Mouse (Mus musculus): ENCODE data around the gene Il23r. TPM values are rescaled to one million over a fixed set of nuclear protein-coding genes. Genes with fewer than 3 reads are reported as not detected.
"Not testable (repeated sequence)": the region's sequence is repeated elsewhere in the genome, so short reads cannot be mapped to it uniquely, and the experiment has no call there.

Il23r gene
- polyA plus RNA-seq (2015; fragmentation: Nextera tagmentation; extraction: Ambion mirVana): not detected in 2 replicates

GRCm38 (mm10) chr6:67491755-67492154 is at the start of gene Il23r:
Il23r (minus strand) TSS chr6:67491855.
- no peaks in the 10 kb centered on the region for H3K36me3 ChIP-seq
- ATAC-seq (ENCODE audit: extremely low read depth, insufficient number of reproducible peaks, low FRiP score, low TSS enrichment): no peak
- H3K27me3 ChIP-seq (replicated peaks): no peaks in the 10 kb centered on the region
- no peak within 1 kb of the TSS for H3K4me2 ChIP-seq
- H3K4me3 ChIP-seq: no peak within 1 kb of the TSS
- no peaks in the 10 kb centered on the region for H3K4me1 ChIP-seq
- 69% methylated on average over 2 of the region's 2 CpGs for WGBS
- no peak within 1 kb of the TSS for H3K27ac ChIP-seq (replicated peaks)
- 0 out of 2 replicates have a peak, but pooled peaks cover 3% of the 10 kb centered on the region for H3K9me3 ChIP-seq
- no peak within 1 kb of the TSS for H3K9ac ChIP-seq

DNA sequence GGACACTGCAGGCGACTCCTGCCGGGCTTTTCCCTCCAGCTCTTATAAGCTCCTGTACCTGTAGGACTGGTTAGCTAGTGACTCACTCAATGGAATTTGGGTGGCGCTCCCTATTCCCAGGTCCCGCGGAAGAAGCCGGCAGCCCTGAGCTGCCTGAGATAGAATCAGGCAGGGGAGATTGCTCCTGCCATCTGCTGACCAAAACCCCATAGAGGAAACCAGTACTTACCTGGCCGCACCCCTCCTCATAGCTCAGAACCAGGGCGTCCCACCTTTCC is 44.1 kb upstream of the Il23r start, which contains the start of gene Tacstd2:
Gene Tacstd2, minus strand, starts transcription at position 20 of the 278 bp plus-strand sequence.
- peak within 1 kb of the TSS; percentile 83 for H3K4me2 ChIP-seq
- no peak for ATAC-seq (ENCODE audit: extremely low read depth, insufficient number of reproducible peaks, low FRiP score, low TSS enrichment)
- no peak within 1 kb of the TSS for H3K27ac ChIP-seq (replicated peaks)
- H3K4me3 ChIP-seq: peak within 1 kb of the TSS; percentile 53
- WGBS: 3% methylated on average over 8 of the region's 8 CpGs
- no peaks in the 10 kb centered on the region for H3K9me3 ChIP-seq
- peaks cover 70% of the 10 kb centered on the region for H3K27me3 ChIP-seq (replicated peaks)
- H3K9ac ChIP-seq: peak within 1 kb of the TSS; percentile 52
- peaks cover 24% of the 10 kb centered on the region for H3K4me1 ChIP-seq
- no peaks in the 10 kb centered on the region for H3K36me3 ChIP-seq

DNA sequence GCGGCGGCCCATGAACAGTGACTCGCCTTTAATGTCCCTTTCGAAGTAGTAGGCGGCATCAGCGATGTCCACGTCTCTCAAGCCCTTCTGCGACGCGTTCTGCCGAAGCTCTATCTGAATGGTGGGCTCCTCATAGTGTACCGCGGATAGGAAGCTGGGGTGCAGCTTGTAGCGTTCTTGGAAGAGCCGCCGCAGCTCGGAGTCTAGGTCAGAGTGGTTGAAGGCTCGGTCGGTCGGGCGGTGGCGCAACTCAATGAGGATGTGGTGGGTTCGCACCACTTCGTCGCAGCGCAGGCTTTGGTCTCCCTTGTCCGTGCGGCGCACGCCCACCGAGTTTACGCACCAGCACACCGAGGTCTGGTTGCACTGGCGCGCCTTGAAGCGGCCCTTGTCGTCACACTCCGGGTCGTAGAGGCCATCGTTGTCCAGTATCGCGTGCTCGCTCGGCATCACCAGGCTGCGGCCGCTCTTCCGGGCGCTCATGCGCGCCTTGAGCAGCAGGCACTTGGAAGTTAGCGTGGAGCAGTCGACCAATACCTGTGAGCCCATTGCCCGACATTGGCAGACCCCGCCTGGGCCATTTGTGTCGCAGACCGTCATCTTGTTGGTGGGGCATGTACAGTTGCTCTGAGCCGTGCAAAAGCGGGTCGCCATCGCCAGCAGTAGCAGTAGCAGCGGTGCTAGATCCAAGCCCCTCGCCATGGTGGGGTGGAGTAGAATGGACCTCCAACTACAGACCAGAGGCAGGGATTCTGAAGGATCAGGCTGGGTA is 43.5 kb upstream of the Il23r start:
- H3K27ac ChIP-seq (replicated peaks): no peak overlapping the region
- H3K36me3 ChIP-seq: no peaks in the 10 kb centered on the region
- no peak for ATAC-seq (ENCODE audit: extremely low read depth, insufficient number of reproducible peaks, low FRiP score, low TSS enrichment)
- 1% methylated on average over 62 of the region's 62 CpGs for WGBS
- peak overlapping the region; percentile 52 for H3K9ac ChIP-seq
- H3K4me1 ChIP-seq: peaks cover 24% of the 10 kb centered on the region
- no peaks in the 10 kb centered on the region for H3K9me3 ChIP-seq
- peaks cover 70% of the 10 kb centered on the region for H3K27me3 ChIP-seq (replicated peaks)
- peak overlapping the region; percentile 83 for H3K4me2 ChIP-seq
- peak overlapping the region; percentile 53 for H3K4me3 ChIP-seq

DNA sequence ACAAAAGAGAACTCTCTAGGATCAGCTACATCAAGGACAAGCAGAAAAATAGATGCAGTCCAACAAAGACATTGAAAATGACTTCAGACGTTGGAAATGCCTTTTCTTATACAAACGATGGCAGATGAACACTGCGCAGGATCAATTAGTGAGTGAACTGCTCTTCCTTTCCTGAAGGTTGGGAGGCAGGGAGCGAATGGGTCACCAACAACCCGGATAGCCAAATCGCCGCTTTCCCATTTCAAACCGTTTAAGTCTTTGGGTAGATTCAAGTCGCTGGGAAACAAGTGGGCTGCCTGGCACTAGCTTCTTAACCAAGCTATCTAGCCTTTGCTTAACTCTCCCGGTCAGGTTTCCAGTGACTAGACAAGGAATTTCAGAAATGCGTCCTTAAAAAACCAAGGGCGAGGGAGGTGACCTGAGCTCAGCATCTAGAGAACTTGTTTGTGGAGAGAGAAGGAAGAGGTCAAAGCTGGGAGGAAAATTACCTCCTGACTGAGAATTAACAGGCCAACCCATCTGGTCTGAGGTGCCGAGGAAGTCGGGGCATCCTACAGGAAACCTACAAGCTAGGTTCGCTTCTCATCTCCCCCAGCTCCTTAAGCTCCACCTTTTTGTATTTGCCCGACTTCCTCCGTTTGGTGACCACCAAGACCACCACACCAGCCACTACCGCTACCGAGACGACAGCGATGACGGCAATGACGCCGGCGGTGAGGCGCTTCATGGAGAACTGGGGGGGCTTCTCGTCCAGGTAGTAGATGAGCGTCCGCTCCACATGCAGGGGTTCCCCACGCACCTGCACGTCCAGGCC is 42.7 kb upstream of the Il23r start:
- ATAC-seq (ENCODE audit: extremely low read depth, insufficient number of reproducible peaks, low FRiP score, low TSS enrichment): no peak
- no peaks in the 10 kb centered on the region for H3K36me3 ChIP-seq
- H3K27me3 ChIP-seq (replicated peaks): peaks cover 70% of the 10 kb centered on the region
- peak overlapping the region; percentile 53 for H3K4me3 ChIP-seq
- peaks cover 24% of the 10 kb centered on the region for H3K4me1 ChIP-seq
- no peaks in the 10 kb centered on the region for H3K9me3 ChIP-seq
- peak overlapping the region; percentile 83 for H3K4me2 ChIP-seq
- H3K9ac ChIP-seq: peak overlapping the region; percentile 52; the same call in 1 of the 2 replicates
- WGBS: 10% methylated on average over 31 of the region's 31 CpGs
- H3K27ac ChIP-seq (replicated peaks): no peak overlapping the region

DNA sequence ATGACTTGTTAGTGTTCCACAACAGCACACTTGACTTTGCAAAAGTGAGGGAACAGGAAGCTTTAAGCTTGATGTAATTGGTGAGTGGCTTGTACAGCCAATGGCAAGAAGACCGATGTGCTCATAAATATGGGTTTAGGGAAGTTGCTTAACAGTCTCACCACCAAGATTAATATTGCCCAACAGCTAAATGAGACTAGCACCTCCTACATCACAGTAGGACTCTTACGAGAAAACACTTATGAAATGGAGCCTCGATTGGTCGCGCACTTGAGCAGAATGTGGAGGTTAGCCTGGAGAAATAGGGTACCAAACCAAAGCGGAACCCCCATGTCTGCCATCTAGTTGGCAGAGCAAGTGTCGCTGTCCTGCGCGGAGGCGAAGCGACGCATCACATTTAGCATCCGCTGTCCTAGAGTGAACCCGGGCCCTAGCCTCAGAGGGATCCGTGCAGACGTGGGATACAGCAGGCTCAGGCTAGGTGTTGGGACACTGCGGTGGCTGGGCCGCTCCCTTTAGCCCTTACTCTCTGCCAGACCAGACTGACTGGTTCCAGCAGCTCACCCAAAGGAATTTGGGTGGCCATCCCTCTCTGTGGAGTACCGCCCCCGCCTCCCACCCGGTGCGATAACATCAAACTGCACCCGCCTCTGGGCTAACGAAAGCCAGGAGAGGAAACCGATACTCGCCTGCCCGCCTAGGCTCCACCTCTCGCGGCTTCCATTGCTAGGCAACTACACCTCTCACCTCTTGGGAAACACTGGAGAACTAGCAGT is 41.2 kb upstream of the Il23r start:
- Histone ChIP-seq H3K4me1 (peaks cover 24% of the 10 kb centered on the region), H3K9me3 (0 out of 2 replicates have a peak, but pooled peaks cover 2% of the 10 kb centered on the region), H3K27ac (replicated peaks) (no peak overlapping the region), H3K4me3 (peak overlapping the region; percentile 32), H3K27me3 (replicated peaks) (peaks cover 64% of the 10 kb centered on the region), H3K36me3 (no peaks in the 10 kb centered on the region), H3K9ac (peak overlapping the region; percentile 50; the same call in 1 of the 2 replicates), H3K4me2 (peak overlapping the region; percentile 63)
- 8% methylated on average over 29 of the region's 29 CpGs for WGBS
- ATAC-seq (ENCODE audit: extremely low read depth, insufficient number of reproducible peaks, low FRiP score, low TSS enrichment): no peak

DNA sequence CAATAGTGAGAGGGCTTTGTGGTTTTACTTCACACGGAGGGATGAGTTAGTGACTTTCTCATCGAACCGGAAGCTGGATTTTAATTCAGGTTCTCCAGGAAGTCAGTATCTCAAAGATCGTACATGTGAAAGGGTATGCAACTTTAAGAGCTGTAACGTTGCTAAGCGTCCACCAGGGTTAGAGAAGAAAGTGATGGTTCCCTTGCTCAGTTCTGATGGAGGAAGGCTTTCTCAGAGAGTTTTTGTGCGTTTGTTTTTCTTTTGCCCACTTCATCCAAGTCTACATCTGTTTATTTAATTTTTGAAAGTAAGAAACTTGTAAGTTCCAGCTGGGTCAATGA is 40.1 kb upstream of the Il23r start:
- H3K4me1 ChIP-seq: peaks cover 24% of the 10 kb centered on the region
- no peak overlapping the region for H3K27ac ChIP-seq (replicated peaks)
- H3K27me3 ChIP-seq (replicated peaks): peaks cover 56% of the 10 kb centered on the region
- H3K9ac ChIP-seq: no peak overlapping the region
- no peak overlapping the region for H3K4me3 ChIP-seq
- WGBS: 57% methylated on average over 7 of the region's 7 CpGs
- 0 out of 2 replicates have a peak, but pooled peaks cover 4% of the 10 kb centered on the region for H3K9me3 ChIP-seq
- no peak for ATAC-seq (ENCODE audit: extremely low read depth, insufficient number of reproducible peaks, low FRiP score, low TSS enrichment)
- H3K36me3 ChIP-seq: no peaks in the 10 kb centered on the region
- H3K4me2 ChIP-seq: no peak overlapping the region

- no peak overlapping the region for H3K4me2 ChIP-seq
- no peak overlapping the region for H3K4me3 ChIP-seq
- peaks cover 51% of the 10 kb centered on the region for H3K27me3 ChIP-seq (replicated peaks)
- 44% methylated on average over 9 of the region's 9 CpGs for WGBS
- H3K27ac ChIP-seq (replicated peaks): no peak overlapping the region
- ATAC-seq (ENCODE audit: extremely low read depth, insufficient number of reproducible peaks, low FRiP score, low TSS enrichment): no peak
- H3K9me3 ChIP-seq: 0 out of 2 replicates have a peak, but pooled peaks cover 4% of the 10 kb centered on the region
- H3K9ac ChIP-seq: no peak overlapping the region
- no peaks in the 10 kb centered on the region for H3K36me3 ChIP-seq
- peaks cover 24% of the 10 kb centered on the region for H3K4me1 ChIP-seq
These were observed 39.6 kb upstream of the Il23r start for GRCm38 (mm10) chr6:67530992-67531821.

DNA sequence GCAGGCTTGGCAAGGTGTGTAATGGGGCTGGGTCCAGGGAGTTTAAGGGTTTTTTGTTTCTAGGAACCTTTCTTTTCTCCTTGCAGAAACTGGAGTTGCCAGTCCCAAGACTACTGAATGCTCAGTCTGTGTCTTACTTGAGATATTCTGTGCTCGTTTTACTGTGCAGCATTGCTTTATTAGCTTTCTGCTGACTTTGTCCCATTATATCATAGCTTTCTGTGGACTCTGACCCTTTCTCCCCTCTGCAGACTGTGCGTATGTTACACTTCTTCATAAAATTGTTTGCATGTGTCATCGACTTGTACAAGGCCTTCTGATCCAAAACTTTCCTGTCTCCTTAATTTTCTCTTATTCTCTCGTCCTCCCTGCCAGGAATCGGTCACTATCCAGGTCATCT is 34.7 kb upstream of the Il23r start:
- H3K9ac ChIP-seq: no peak overlapping the region
- no peak overlapping the region for H3K4me3 ChIP-seq
- ATAC-seq (ENCODE audit: extremely low read depth, insufficient number of reproducible peaks, low FRiP score, low TSS enrichment): no peak
- H3K4me2 ChIP-seq: no peak overlapping the region
- H3K27me3 ChIP-seq (replicated peaks): peaks cover 2% of the 10 kb centered on the region
- no peak overlapping the region for H3K27ac ChIP-seq (replicated peaks)
- no peaks in the 10 kb centered on the region for H3K4me1 ChIP-seq
- no peaks in the 10 kb centered on the region for H3K36me3 ChIP-seq
- H3K9me3 ChIP-seq: 0 out of 2 replicates have a peak, but pooled peaks cover 4% of the 10 kb centered on the region
- 79% methylated on average over 5 of the region's 5 CpGs for WGBS

DNA sequence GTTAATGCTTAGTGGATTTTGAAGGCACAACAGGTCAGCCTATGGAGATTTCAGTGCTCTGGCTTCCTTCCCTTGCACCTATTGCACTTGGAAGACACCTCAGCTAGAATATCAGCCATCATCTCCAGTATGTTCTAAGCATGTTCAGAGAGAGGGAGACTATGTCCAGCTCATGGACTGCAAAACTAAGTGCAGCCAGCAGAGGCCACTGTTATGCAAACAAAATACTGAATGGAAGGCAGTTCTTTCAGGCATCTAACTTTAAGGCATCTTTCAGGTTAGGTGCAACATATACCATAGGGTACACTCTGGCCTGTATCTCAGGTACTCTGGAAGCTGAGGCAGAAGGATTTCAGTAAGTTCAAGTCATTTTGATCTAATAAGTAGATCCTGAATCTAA is 19.1 kb upstream of the Il23r start:
- no peak for ATAC-seq (ENCODE audit: extremely low read depth, insufficient number of reproducible peaks, low FRiP score, low TSS enrichment)
- Histone ChIP-seq H3K27ac (replicated peaks) (no peak overlapping the region), H3K36me3 (no peaks in the 10 kb centered on the region), H3K9me3 (no peaks in the 10 kb centered on the region), H3K9ac (no peak overlapping the region), H3K27me3 (replicated peaks) (no peaks in the 10 kb centered on the region), H3K4me1 (no peaks in the 10 kb centered on the region), H3K4me3 (no peak overlapping the region), H3K4me2 (no peak overlapping the region)

DNA sequence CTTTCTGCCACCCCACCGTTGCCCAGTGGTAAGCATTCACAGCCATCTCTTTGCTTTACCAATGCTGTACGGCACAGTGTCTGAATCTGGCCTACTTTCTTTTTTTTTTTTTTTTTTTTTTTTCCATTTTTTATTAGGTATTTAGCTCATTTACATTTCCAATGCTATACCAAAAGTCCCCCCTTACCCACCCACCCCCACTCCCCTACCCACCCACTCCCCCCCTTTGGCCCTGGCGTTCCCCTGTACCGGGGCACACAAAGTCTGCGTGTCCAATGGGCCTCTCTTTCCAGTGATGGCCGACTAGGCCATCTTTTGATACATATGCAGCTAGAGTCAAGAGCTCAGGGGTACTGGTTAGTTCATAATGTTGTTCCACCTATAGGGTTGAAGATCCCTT is 10.3 kb upstream of the Il23r start:
- WGBS: 75% methylated on average over 2 of the region's 6 CpGs
- ATAC-seq (ENCODE audit: extremely low read depth, insufficient number of reproducible peaks, low FRiP score, low TSS enrichment); H3K4me2 ChIP-seq; H3K4me1 ChIP-seq; H3K27me3 ChIP-seq (replicated peaks); H3K9me3 ChIP-seq; H3K27ac ChIP-seq (replicated peaks); H3K36me3 ChIP-seq; H3K9ac ChIP-seq; H3K4me3 ChIP-seq: not testable (repeated sequence)
